Comparison of ENCODE assay signal across 8 mouse cellular contexts in genomic region chr17:10840148-10840707, GRCm38 (mm10). TPM values are rescaled to one million over a fixed set of nuclear protein-coding genes. Genes with fewer than 3 reads are reported as not detected.
DNase-seq lines count a peak whose midpoint lies in the region; ATAC-seq and TF ChIP-seq lines count a peak whose summit lies in the region.

TSS of gene Pacrg (minus strand) at chr17:10840311.
TSS of gene Prkn (plus strand) at chr17:10840384.

- H3K4me3 ChIP-seq in CH12.LX (replicated peaks in 1 of 3; ENCODE audit: low read depth in 2 of 3, low read length in 2 of 3, poor library complexity in 1 of 3), result peak within 1 kb of the TSS; percentile 25 to 84 (median 63)
- H3K4me3 ChIP-seq in forebrain, embryonic 11.5 days (ENCODE audit: low read depth, low read length), result peak within 1 kb of the TSS; percentile 74
- H3K4me3 ChIP-seq in heart, embryonic 16.5 days (ENCODE audit: low read length), result peak within 1 kb of the TSS; percentile 73
- H3K4me3 ChIP-seq in liver, embryonic 15.5 days (replicated peaks), result peak within 1 kb of the TSS; percentile 73
- peak within 1 kb of the TSS; percentile 56 for H3K4me3 ChIP-seq in neural tube, embryonic 12.5 days

- ATAC-seq in forebrain, embryonic 11.5 days (replicated peaks; ENCODE audit: low FRiP score), result peak; percentile 95
- peak; percentile 98 for ATAC-seq in heart, embryonic 16.5 days (replicated peaks; ENCODE audit: extremely low read depth, insufficient read depth, low FRiP score)
- peak; percentile 91 for ATAC-seq in liver, embryonic 15.5 days (ENCODE audit: insufficient read depth)
- peak; percentile 94 for ATAC-seq in neural tube, embryonic 12.5 days (ENCODE audit: low FRiP score, low read depth)

- WGBS in forebrain, embryonic 11.5 days, result under 1% methylated on average over 46 of the region's 58 CpGs
- WGBS in heart, embryonic 16.5 days, result under 1% methylated on average over 57 of the region's 58 CpGs
- under 1% methylated on average over 50 of the region's 58 CpGs for WGBS in liver, embryonic 15.5 days (ENCODE audit: insufficient replicate concordance)
- under 1% methylated on average over 49 of the region's 58 CpGs for WGBS in neural tube, embryonic 12.5 days

- dilution Hi-C loops in CH12.LX (cut with MboI; ENCODE audit: extremely low pct_ligation_motif_present, extremely low pct_unique_long_range_greater_than_20kb, low sequenced_read_pairs), result no loop called here

- H3K9me3 ChIP-seq in CH12.LX (replicated peaks; ENCODE audit: low read length), result no peaks in the 10 kb centered on the region
- no peaks in the 10 kb centered on the region for H3K9me3 ChIP-seq in forebrain, embryonic 11.5 days (ENCODE audit: control insufficient read depth, low read length)
- no peaks in the 10 kb centered on the region for H3K9me3 ChIP-seq in heart, embryonic 16.5 days (replicated peaks; ENCODE audit: control insufficient read depth, low read length)
- H3K9me3 ChIP-seq in liver, embryonic 15.5 days (replicated peaks), result no peaks in the 10 kb centered on the region
- no peaks in the 10 kb centered on the region for H3K9me3 ChIP-seq in neural tube, embryonic 12.5 days

- TF ChIP-seq RAD21 in CH12.LX (IDR thresholded peaks at IDR 0.05; ENCODE audit: low read depth, low read length), result no peak

- TF ChIP-seq CTCF in CH12.LX (conservative IDR thresholded peaks at IDR 0.05 in 1 of 2, IDR thresholded peaks at IDR 0.05 in 1 of 2; ENCODE audit: low read depth in 2 of 2, low read length in 2 of 2), result no peak

- no peak for TF ChIP-seq EP300 in CH12.LX (IDR thresholded peaks at IDR 0.05; ENCODE audit: low read length)

- peak; percentile 41; the same call in 1 of the 2 replicates for TF ChIP-seq POLR2A in CH12.LX (IDR thresholded peaks at IDR 0.05; ENCODE audit: low read depth, low read length)

- H3K79me2 ChIP-seq in CH12.LX (replicated peaks; ENCODE audit: control insufficient read depth, extremely low read depth, insufficient read depth, poor library complexity, severe bottlenecking), result no peaks in the 10 kb centered on the region

- H3K4me1 ChIP-seq in CH12.LX (ENCODE audit: control insufficient read depth in 1 of 2, insufficient read depth in 2 of 2), result no peaks in the 10 kb centered on the region; a peak in 1 of 4 replicates
- 0 out of 2 replicates have a peak, but pooled peaks cover 3% of the 10 kb centered on the region for H3K4me1 ChIP-seq in forebrain, embryonic 11.5 days (replicated peaks; ENCODE audit: control insufficient read depth, insufficient read depth, low read length)
- H3K4me1 ChIP-seq in heart, embryonic 16.5 days (ENCODE audit: control insufficient read depth, insufficient read depth, low read length), result peaks cover 3% of the 10 kb centered on the region; the same call in 1 of the 2 replicates
- peaks cover 6% of the 10 kb centered on the region for H3K4me1 ChIP-seq in liver, embryonic 15.5 days (replicated peaks)
- H3K4me1 ChIP-seq in neural tube, embryonic 12.5 days, result no peaks in the 10 kb centered on the region; the same call in 1 of the 2 replicates

- no peaks in the 10 kb centered on the region for H3K36me3 ChIP-seq in CH12.LX (replicated peaks in 1 of 2; ENCODE audit: control insufficient read depth in 1 of 2, insufficient read depth in 1 of 2, low read length in 1 of 2)
- no peaks in the 10 kb centered on the region for H3K36me3 ChIP-seq in forebrain, embryonic 11.5 days (ENCODE audit: control insufficient read depth, insufficient read depth, low read length)
- H3K36me3 ChIP-seq in heart, embryonic 16.5 days (ENCODE audit: control insufficient read depth, insufficient read depth), result no peaks in the 10 kb centered on the region
- no peaks in the 10 kb centered on the region for H3K36me3 ChIP-seq in liver, embryonic 15.5 days (replicated peaks)
- H3K36me3 ChIP-seq in neural tube, embryonic 12.5 days, result no peaks in the 10 kb centered on the region

- no peaks in the 10 kb centered on the region for H3K27me3 ChIP-seq in CH12.LX (replicated peaks)
- H3K27me3 ChIP-seq in forebrain, embryonic 11.5 days (ENCODE audit: control insufficient read depth, insufficient read depth, low read length), result no peaks in the 10 kb centered on the region
- H3K27me3 ChIP-seq in heart, embryonic 16.5 days (ENCODE audit: control insufficient read depth, insufficient read depth, low read length), result no peaks in the 10 kb centered on the region
- H3K27me3 ChIP-seq in liver, embryonic 15.5 days, result no peaks in the 10 kb centered on the region
- H3K27me3 ChIP-seq in neural tube, embryonic 12.5 days (replicated peaks), result no peaks in the 10 kb centered on the region

- H3K4me2 ChIP-seq in CH12.LX (ENCODE audit: insufficient read depth, low read depth, poor library complexity, severe bottlenecking), result peak within 1 kb of the TSS; percentile 39; the same call in 1 of the 2 replicates
- peak within 1 kb of the TSS; percentile 85 for H3K4me2 ChIP-seq in forebrain, embryonic 11.5 days (ENCODE audit: low read depth, low read length, severe bottlenecking)
- peak within 1 kb of the TSS; percentile 89 for H3K4me2 ChIP-seq in heart, embryonic 16.5 days (ENCODE audit: low read depth, low read length)
- peak within 1 kb of the TSS; percentile 87 for H3K4me2 ChIP-seq in liver, embryonic 15.5 days
- H3K4me2 ChIP-seq in neural tube, embryonic 12.5 days (replicated peaks), result peak within 1 kb of the TSS; percentile 86

- in situ Hi-C loops in CH12.LX (cut with MboI; ENCODE audit: low pct_ligation_motif_present, low pct_unique_long_range_greater_than_20kb, low sequenced_read_pairs), result no loop called here

- no peak within 1 kb of the TSS; the same call in 1 of the 2 replicates for H3K27ac ChIP-seq in CH12.LX (ENCODE audit: insufficient read depth, low read depth)
- no peak within 1 kb of the TSS for H3K27ac ChIP-seq in forebrain, embryonic 11.5 days (ENCODE audit: low read depth, low read length)
- peak within 1 kb of the TSS; percentile 58; the same call in 1 of the 2 replicates for H3K27ac ChIP-seq in heart, embryonic 16.5 days (ENCODE audit: low read length)
- 0 out of 2 replicates have a peak within 1 kb of the TSS, but pooled peaks have one; percentile 24 for H3K27ac ChIP-seq in liver, embryonic 15.5 days (replicated peaks)
- no peak within 1 kb of the TSS for H3K27ac ChIP-seq in neural tube, embryonic 12.5 days

- DNase-seq in CH12.LX (ENCODE audit: extremely low read depth), result peak; percentile 89
- DNase-seq in c-Kit-positive CD71-positive TER-119-negative erythroid progenitor cells, embryonic 14.5 days (ENCODE audit: low read depth), result peak; percentile 95
- DNase-seq in forebrain, embryonic 11.5 days (ENCODE audit: low spot score), result peak; percentile 99
- peak; percentile 99 for DNase-seq in kidney, postnatal 36 days
- peak; percentile 98 for DNase-seq in telencephalon, adult 2 months (ENCODE audit: low read depth, low spot score)

- H3K9ac ChIP-seq in CH12.LX (ENCODE audit: insufficient read depth, low read depth), result peak within 1 kb of the TSS; percentile 54
- peak within 1 kb of the TSS; percentile 55 for H3K9ac ChIP-seq in forebrain, embryonic 11.5 days (ENCODE audit: low read length)
- peak within 1 kb of the TSS; percentile 80 for H3K9ac ChIP-seq in heart, embryonic 16.5 days (ENCODE audit: low read length)
- H3K9ac ChIP-seq in liver, embryonic 15.5 days, result peak within 1 kb of the TSS; percentile 59
- H3K9ac ChIP-seq in neural tube, embryonic 12.5 days, result peak within 1 kb of the TSS; percentile 69

TF ChIP-seq in CH12.LX, 34 proteins besides CTCF, POLR2A, EP300 and RAD21:
- TF ChIP-seq KAT2A (IDR thresholded peaks at IDR 0.05; ENCODE audit: insufficient replicate concordance, low read length) (peak; percentile 80; the same call in 1 of the 2 replicates), SMC3 (IDR thresholded peaks at IDR 0.05; ENCODE audit: low read depth, low read length) (no peak), ETS1 (conservative IDR thresholded peaks at IDR 0.05; ENCODE audit: low read depth, low read length) (0 out of 2 replicates have a peak, but pooled peaks have one; percentile 10), ELF1 (IDR thresholded peaks at IDR 0.05; ENCODE audit: low read depth, low read length) (peak; percentile 78), MAFK (IDR thresholded peaks at IDR 0.05; ENCODE audit: insufficient replicate concordance, low read length) (no peak), MAX (IDR thresholded peaks at IDR 0.05; ENCODE audit: low read length) (no peak), CHD2 (IDR thresholded peaks at IDR 0.05; ENCODE audit: low read length) (0 out of 2 replicates have a peak, but pooled peaks have one; percentile 30), NRF1 (IDR thresholded peaks at IDR 0.05; ENCODE audit: low read depth, low read length) (peak; percentile 93), HCFC1 (IDR thresholded peaks at IDR 0.05; ENCODE audit: low read depth, low read length) (peak; percentile 94), CHD1 (IDR thresholded peaks at IDR 0.05; ENCODE audit: low read depth, low read length) (no peak), SIN3A (IDR thresholded peaks at IDR 0.05; ENCODE audit: low read length) (0 out of 2 replicates have a peak, but pooled peaks have one; percentile 47), MXI1 (IDR thresholded peaks at IDR 0.05; ENCODE audit: low read depth, low read length) (0 out of 2 replicates have a peak, but pooled peaks have one; percentile 50)
TF ChIP-seq in CH12.LX: peak in this region for 8.

RNA-seq across cellular contexts. Expression of gene Pacrg, which starts in this region (rescaled TPM):
- total RNA-seq in CH12.LX (2012; rRNA removed) (not detected in 2 replicates), CH12.LX (2014; rRNA removed) (not detected in 2 replicates)
- polyA plus RNA-seq in CH12.LX (2012; ENCODE audit: insufficient read length, low read depth), result 0.44 TPM in 1 of 2 replicates, not detected in the other
- 4.6 and 4.7 TPM in 2 replicates for polyA plus RNA-seq in forebrain, embryonic 11.5 days (2014; fragmentation: Nextera tagmentation; extraction: Ambion mirVana)
- 1.1 TPM in 2 replicates for polyA plus RNA-seq in heart, embryonic 16.5 days (2015; fragmentation: Nextera tagmentation; extraction: Ambion mirVana)
- polyA plus RNA-seq in liver, embryonic 15.5 days (2015; fragmentation: Nextera tagmentation; extraction: Ambion mirVana), result not detected in 2 replicates
- polyA plus RNA-seq in neural tube, embryonic 12.5 days (2016; fragmentation: Nextera tagmentation; extraction: Ambion mirVana), result 7.6 and 8.8 TPM in 2 replicates

RNA-seq across cellular contexts. Expression of gene Prkn, which starts in this region (rescaled TPM):
- total RNA-seq in CH12.LX (2012; rRNA removed) (0.08 and 0.13 TPM in 2 replicates), CH12.LX (2014; rRNA removed) (not detected in 2 replicates)
- 0.14 TPM in 1 of 2 replicates, not detected in the other for polyA plus RNA-seq in CH12.LX (2012; ENCODE audit: insufficient read length, low read depth)
- 1.5 and 2.0 TPM in 2 replicates for polyA plus RNA-seq in forebrain, embryonic 11.5 days (2014; fragmentation: Nextera tagmentation; extraction: Ambion mirVana)
- polyA plus RNA-seq in heart, embryonic 16.5 days (2015; fragmentation: Nextera tagmentation; extraction: Ambion mirVana), result 2.4 and 2.5 TPM in 2 replicates
- polyA plus RNA-seq in liver, embryonic 15.5 days (2015; fragmentation: Nextera tagmentation; extraction: Ambion mirVana), result 0.38 TPM in 2 replicates
- 2.0 and 2.5 TPM in 2 replicates for polyA plus RNA-seq in neural tube, embryonic 12.5 days (2016; fragmentation: Nextera tagmentation; extraction: Ambion mirVana)

Comparison
In these comparisons a context has a peak if more than half of its experiments do, and no peak if none do; other contexts are left out.
1. Peak in DNase-seq, H3K4me3 ChIP-seq, H3K9ac ChIP-seq and H3K4me2 ChIP-seq in CH12.LX; RNA of the genes that start here not detected or under 1 TPM.
2. Peak in ATAC-seq, H3K4me3 ChIP-seq, H3K27ac ChIP-seq, H3K9ac ChIP-seq and H3K4me2 ChIP-seq in liver, embryonic 15.5 days; RNA of the genes that start here not detected or under 1 TPM.
3. H3K4me2 ChIP-seq: peak in every context shown above with its lines; median percentile 89 in heart, embryonic 16.5 days; 87 in liver, embryonic 15.5 days; 86 in neural tube, embryonic 12.5 days; 85 in forebrain, embryonic 11.5 days; 39 in CH12.LX.